Comparison of ENCODE assay signal across 14 mouse cellular contexts in genomic region chr7:29458889-29459740, GRCm38 (mm10). TPM values are rescaled to one million over a fixed set of nuclear protein-coding genes. Genes with fewer than 3 reads are reported as not detected.
DNase-seq lines count a peak whose midpoint lies in the region; ATAC-seq and TF ChIP-seq lines count a peak whose summit lies in the region.
"Had no signal": no experiment of that assay in that cellular context is flagged by ENCODE, and none has a peak within 500 bp of the region (broad histone marks: within the 10 kb centered on the region; RNA-seq: fewer than 3 reads in every experiment).

No protein-coding gene starts in this region.

- no peak overlapping the region for H3K4me3 ChIP-seq in forebrain, embryonic 10.5 days
- no peak overlapping the region for H3K4me3 ChIP-seq in forebrain, embryonic 12.5 days (replicated peaks)
- no peak overlapping the region for H3K4me3 ChIP-seq in layer of hippocampus, adult 2 months
- no peak overlapping the region for H3K4me3 ChIP-seq in ES-Bruce4 (ENCODE audit: low read depth, low read length)
- H3K4me3 ChIP-seq: myocyte had no signal

- H3K4me2 ChIP-seq in forebrain, embryonic 12.5 days: no peak overlapping the region
- H3K4me2 ChIP-seq: lung, embryonic 14.5 days; midbrain, embryonic 11.5 days had no signal

- no peak for DNase-seq in forebrain, embryonic 10.5 days (ENCODE audit: extremely low spot score, low spot score)
- DNase-seq in layer of hippocampus, adult 2 months (ENCODE audit: low spot score in 2 of 2): no peak
- no peak for DNase-seq in layer of hippocampus, postnatal 14 days (ENCODE audit: low spot score in 2 of 2)
- DNase-seq in cerebellum, postnatal 25 days: peak; percentile 73 to 84
- no peak for DNase-seq in gastrocnemius, adult 18-20 months (ENCODE audit: low spot score)
- DNase-seq: adrenal gland, postnatal 14 days; heart, adult 18-20 months; heart, postnatal 14 days; lung, embryonic 14.5 days had no signal

- no peak for TF ChIP-seq POLR2A in ES-Bruce4 (IDR thresholded peaks at IDR 0.05; ENCODE audit: insufficient read depth, low read length)

- no peaks in the 10 kb centered on the region for H3K9me3 ChIP-seq in forebrain, embryonic 10.5 days
- no peaks in the 10 kb centered on the region for H3K9me3 ChIP-seq in forebrain, embryonic 12.5 days
- H3K9me3 ChIP-seq in ES-Bruce4 (replicated peaks; ENCODE audit: control insufficient read depth, insufficient read depth, low read length, poor library complexity, severe bottlenecking): no peaks in the 10 kb centered on the region

- H3K27me3 ChIP-seq in forebrain, embryonic 10.5 days (ENCODE audit: poor library complexity, severe bottlenecking): no peaks in the 10 kb centered on the region
- H3K27me3 ChIP-seq in forebrain, embryonic 12.5 days: no peaks in the 10 kb centered on the region
- H3K27me3 ChIP-seq in ES-Bruce4 (ENCODE audit: control insufficient read depth, insufficient read depth, low read length, poor library complexity, severe bottlenecking): no peaks in the 10 kb centered on the region

- no peak for ATAC-seq in forebrain, embryonic 12.5 days (ENCODE audit: low FRiP score)
- no peak for ATAC-seq in erythroid progenitor cell, adult 5-6 weeks (replicated peaks; ENCODE audit: low FRiP score, poor library complexity, severe bottlenecking)

- H3K36me3 ChIP-seq in forebrain, embryonic 10.5 days (replicated peaks): no peaks in the 10 kb centered on the region; the same call in 1 of the 2 replicates
- no peaks in the 10 kb centered on the region for H3K36me3 ChIP-seq in forebrain, embryonic 12.5 days (replicated peaks)
- H3K36me3 ChIP-seq in ES-Bruce4 (ENCODE audit: control insufficient read depth, insufficient read depth, low read length, poor library complexity, severe bottlenecking): no peaks in the 10 kb centered on the region

- TF ChIP-seq EP300 in ES-Bruce4 (IDR thresholded peaks at IDR 0.05; ENCODE audit: insufficient read depth, low read depth, low read length): no peak

- 92% methylated on average over 14 of the region's 14 CpGs for WGBS in forebrain, embryonic 10.5 days
- 91% methylated on average over 14 of the region's 14 CpGs for WGBS in forebrain, embryonic 12.5 days

- TF ChIP-seq CTCF in layer of hippocampus, adult 2 months (conservative IDR thresholded peaks at IDR 0.05): no peak
- no peak for TF ChIP-seq CTCF in ES-Bruce4 (IDR thresholded peaks at IDR 0.05; ENCODE audit: low read depth, low read length)

- 0 out of 2 replicates have a peak overlapping the region, but pooled peaks have one; percentile 41 for H3K27ac ChIP-seq in forebrain, embryonic 10.5 days
- H3K27ac ChIP-seq in forebrain, embryonic 12.5 days: no peak overlapping the region
- H3K27ac ChIP-seq in layer of hippocampus, adult 2 months: peak overlapping the region; percentile 80
- 0 out of 2 replicates have a peak overlapping the region, but pooled peaks have one; percentile 20 for H3K27ac ChIP-seq in ES-Bruce4 (ENCODE audit: insufficient read depth, low read length)

- peaks cover 38% of the 10 kb centered on the region for H3K4me1 ChIP-seq in forebrain, embryonic 10.5 days
- peaks cover 16% of the 10 kb centered on the region for H3K4me1 ChIP-seq in forebrain, embryonic 12.5 days
- H3K4me1 ChIP-seq in ES-Bruce4 (ENCODE audit: control insufficient read depth, insufficient read depth, low read length): peaks cover 10% of the 10 kb centered on the region

- H3K9ac ChIP-seq in forebrain, embryonic 12.5 days: no peak overlapping the region
- no peak overlapping the region for H3K9ac ChIP-seq in ES-Bruce4 (ENCODE audit: low read depth, poor library complexity, severe bottlenecking)
- H3K9ac ChIP-seq: lung, embryonic 14.5 days had no signal

RNA-seq across cellular contexts. Expression of gene Sipa1l3, which starts 59.3 kb away (rescaled TPM):
- 9.3 and 12.4 TPM in 2 replicates for polyA plus RNA-seq in forebrain, embryonic 10.5 days (2016; fragmentation: Nextera tagmentation; extraction: Ambion mirVana)
- polyA plus RNA-seq in forebrain, embryonic 12.5 days (2016; fragmentation: Nextera tagmentation; extraction: Ambion mirVana): 12.3 and 14.6 TPM in 2 replicates
- 100 to 1,000 TPM; 240 to 260 TPM for total RNA-seq in layer of hippocampus, adult 2 months (2021)
- total RNA-seq in layer of hippocampus, postnatal 14 days (2021): 100 to 1,000 TPM; 166 to 185 TPM
- 29.4 and 31.0 TPM in 2 replicates for polyA plus RNA-seq in ES-Bruce4 (2011; ENCODE audit: insufficient read depth, insufficient read length, low read depth, missing spikeins)
- total RNA-seq in erythroid progenitor cell, adult 5-6 weeks (2015; ENCODE audit: low replicate concordance): 2.5 and 4.2 TPM in 2 replicates
- 1.3 and 15.3 TPM in 2 replicates for total RNA-seq in erythroid progenitor cell, adult 5-6 weeks (2017; ENCODE audit: low replicate concordance)
- 1 to 10 TPM; 6.6 to 7.1 TPM for total RNA-seq in gastrocnemius, adult 18-20 months (2021)

Comparison
In these comparisons a context has a peak if more than half of its experiments do, and no peak if none do; other contexts are left out.
1. DNase-seq: peak in cerebellum, postnatal 25 days (2 of 2); none in forebrain, embryonic 10.5 days (single experiment), layer of hippocampus, adult 2 months (0 of 2), layer of hippocampus, postnatal 14 days (0 of 2) and gastrocnemius, adult 18-20 months (single experiment).
2. RNA of gene Sipa1l3, which starts 59.3 kb away (total RNA-seq): 240 to 260 TPM in layer of hippocampus, adult 2 months and 166 to 185 TPM in layer of hippocampus, postnatal 14 days; 1.3 to 15.3 TPM in erythroid progenitor cell, adult 5-6 weeks and 6.6 to 7.1 TPM in gastrocnemius, adult 18-20 months; every median in the first group is over 10 times any median in the second.